Mouse (Mus musculus): ENCODE results near the gene Phf11a. TPM values are rescaled to one million over a fixed set of nuclear protein-coding genes. Genes with fewer than 3 reads are reported as not detected.

Phf11a gene
- polyA plus RNA-seq, 1 experiment from 2014 or later, result 0.17 TPM

GRCm38 (mm10) chr14:59232003-59232402 is 65.3 kb downstream of the Phf11a start:
- Histone ChIP-seq H3K27me3 (replicated peaks) (no peaks in the 10 kb centered on the region), H3K4me2 (no peak overlapping the region), H3K4me3 (replicated peaks) (no peak overlapping the region), H3K9me3 (no peaks in the 10 kb centered on the region), H3K27ac (no peak overlapping the region), H3K9ac (no peak overlapping the region), H3K4me1 (no peaks in the 10 kb centered on the region), H3K36me3 (peaks cover 44% of the 10 kb centered on the region)
- 68% methylated on average over 5 of the region's 5 CpGs for WGBS
- ATAC-seq (ENCODE audit: insufficient read depth, low FRiP score, low read depth), result no peak

DNA sequence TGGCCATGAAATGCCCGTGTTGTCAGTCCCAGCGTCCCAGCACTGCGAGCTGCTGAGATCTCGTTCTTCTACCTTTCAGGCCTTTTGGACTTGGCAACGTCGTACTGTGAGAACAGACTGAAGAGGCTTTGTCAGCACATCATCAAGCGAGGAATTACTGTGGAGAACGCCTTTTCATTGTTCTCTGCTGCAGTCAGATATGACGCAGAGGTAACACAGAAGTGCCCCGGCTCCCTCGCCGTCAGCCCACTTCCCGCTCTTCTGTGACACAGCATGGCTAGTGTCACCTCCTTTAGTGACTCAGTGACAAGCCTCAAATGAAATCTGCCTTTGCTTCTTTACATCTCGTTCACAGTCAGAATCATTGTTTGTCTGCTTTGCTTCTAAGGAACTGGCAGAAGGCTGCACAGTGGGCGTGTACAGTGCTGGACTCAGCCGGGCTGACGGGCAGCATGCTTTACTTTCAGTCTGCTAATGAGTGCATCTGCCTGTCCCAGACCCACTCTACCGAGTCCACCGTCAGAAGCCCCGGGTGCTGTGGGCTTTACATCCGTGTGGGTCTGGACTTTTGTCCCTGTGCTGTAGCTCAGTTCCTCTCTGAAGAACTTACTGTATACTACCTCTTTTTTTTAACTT is 66.9 kb downstream of the Phf11a start:
- Histone ChIP-seq H3K4me1 (no peaks in the 10 kb centered on the region), H3K36me3 (peaks cover 44% of the 10 kb centered on the region), H3K27ac (no peak overlapping the region), H3K4me2 (no peak overlapping the region), H3K9me3 (no peaks in the 10 kb centered on the region), H3K27me3 (replicated peaks) (no peaks in the 10 kb centered on the region), H3K4me3 (replicated peaks) (no peak overlapping the region), H3K9ac (no peak overlapping the region)
- WGBS, result 89% methylated on average over 21 of the region's 21 CpGs
- ATAC-seq (ENCODE audit: insufficient read depth, low FRiP score, low read depth), result no peak

GRCm38 (mm10) chr14:59229822-59230221 is 67.5 kb downstream of the Phf11a start:
- H3K9ac ChIP-seq, result no peak overlapping the region
- ATAC-seq (ENCODE audit: insufficient read depth, low FRiP score, low read depth), result no peak

More at GRCm38 (mm10) chr14:59229822-59230221, 67.5 kb downstream of the Phf11a start:
- Histone ChIP-seq H3K4me3 (replicated peaks) (no peak overlapping the region), H3K4me2 (no peak overlapping the region), H3K36me3 (peaks cover 43% of the 10 kb centered on the region), H3K27ac (no peak overlapping the region), H3K9me3 (no peaks in the 10 kb centered on the region), H3K27me3 (replicated peaks) (no peaks in the 10 kb centered on the region), H3K4me1 (no peaks in the 10 kb centered on the region)
- 91% methylated on average over 3 of the region's 3 CpGs for WGBS

Other genes starting within 250 kb of the Phf11a start
- gene 1700129C05Rik, start 154.6 kb downstream of the Phf11a start, polyA plus RNA-seq (2015; fragmentation: Nextera tagmentation; extraction: Ambion mirVana), result not detected in 2 replicates
- gene Gm5142, start 118.8 kb downstream of the Phf11a start, polyA plus RNA-seq (2015; fragmentation: Nextera tagmentation; extraction: Ambion mirVana), result not detected in 2 replicates
- gene Rcbtb1, start 96.3 kb downstream of the Phf11a start, polyA plus RNA-seq (2015; fragmentation: Nextera tagmentation; extraction: Ambion mirVana), result 47.4 and 52.7 TPM in 2 replicates
- gene Gm6904, start 37.3 kb downstream of the Phf11a start, polyA plus RNA-seq (2015; fragmentation: Nextera tagmentation; extraction: Ambion mirVana), result not detected in 2 replicates
- gene Phf11b, start 43.8 kb upstream of the Phf11a start, polyA plus RNA-seq (2015; fragmentation: Nextera tagmentation; extraction: Ambion mirVana), result 0.84 and 1.6 TPM in 2 replicates
- gene Phf11d, start 67.9 kb upstream of the Phf11a start, polyA plus RNA-seq (2015; fragmentation: Nextera tagmentation; extraction: Ambion mirVana), result 3.5 and 3.6 TPM in 2 replicates
- gene Phf11c, start 97.9 kb upstream of the Phf11a start, polyA plus RNA-seq (2015; fragmentation: Nextera tagmentation; extraction: Ambion mirVana), result 0.45 and 0.55 TPM in 2 replicates
- 9.2 and 10.3 TPM in 2 replicates for gene Setdb2, start 143.4 kb upstream of the Phf11a start, polyA plus RNA-seq (2015; fragmentation: Nextera tagmentation; extraction: Ambion mirVana)
- gene Cab39l, start 143.4 kb upstream of the Phf11a start, polyA plus RNA-seq (2015; fragmentation: Nextera tagmentation; extraction: Ambion mirVana), result 36.2 and 41.0 TPM in 2 replicates